Mouse (Mus musculus) forebrain, embryonic 16.5 days (tissue): Measurements from ENCODE around the gene Frmd4a. TPM values are rescaled to one million over a fixed set of nuclear protein-coding genes. Genes with fewer than 3 reads are reported as not detected.

Experiments
- ATAC-seq: fragments of 200-750 bp; cut with Nextera tagmentation; 2 replicates; pipeline ENCODE4 v1.8.0; 2017; ENCODE audit warnings: mild to moderate bottlenecking, moderate library complexity
- H3K27ac ChIP-seq: fragments of 300-500 bp; sonication (generic); 2 replicates; pipeline ENCODE4 v1.5.1; 2014; ENCODE audit warnings: low read length, control low read depth
- H3K27me3 ChIP-seq: fragments of 300-500 bp; sonication (generic); replicated peaks from 2 replicates; pipeline ENCODE4 v1.6.1; 2014; ENCODE audit warnings: low read length; ENCODE audit not compliant: control insufficient read depth, insufficient read depth
- H3K36me3 ChIP-seq: fragments of 300-500 bp; sonication (generic); 2 replicates; pipeline ENCODE4 v1.6.1; 2014; ENCODE audit not compliant: control insufficient read depth, insufficient read depth
- H3K4me1 ChIP-seq: fragments of 300-500 bp; sonication (generic); replicated peaks from 2 replicates; pipeline ENCODE4 v1.6.1; 2014; ENCODE audit warnings: low read length; ENCODE audit not compliant: control insufficient read depth, insufficient read depth
- H3K4me2 ChIP-seq: fragments of 300-500 bp; sonication (generic); 2 replicates; pipeline ENCODE4 v1.6.1; 2014; ENCODE audit warnings: mild to moderate bottlenecking, low read length, control low read depth
- H3K4me3 ChIP-seq: fragments of 300-500 bp; sonication (generic); replicated peaks from 2 replicates; pipeline ENCODE4 v1.5.1; 2014; ENCODE audit warnings: mild to moderate bottlenecking, low read length, control low read depth
- H3K9ac ChIP-seq: fragments of 300-500 bp; sonication (generic); replicated peaks from 2 replicates; pipeline ENCODE4 v1.6.1; 2014; ENCODE audit warnings: low read depth, low read length, control low read depth
- H3K9me3 ChIP-seq: fragments of 300-500 bp; sonication (generic); 2 replicates; pipeline ENCODE4 v1.6.1; 2016; ENCODE audit warnings: low read length; ENCODE audit not compliant: control insufficient read depth
- WGBS: fragments of 180-500 bp; shearing (Covaris S2); extraction: QIAGEN DNeasy Blood & Tissue Kit; methylation state at CpG from one replicate; pipeline ENCODE4 v1.1.7; 2014; 5-methylcytosine and 5-hydroxymethylcytosine counted together
- polyA plus RNA-seq: library from polyadenylated mRNA; unstranded; fragments of >200 nt; fragmentation: Nextera tagmentation; extraction: Ambion mirVana; gene quantifications from 2 replicates; pipeline ENCODE4 v1.2.1, GENCODE M21; 2015

Gene Frmd4a
- polyA plus RNA-seq, 1 experiment from 2014 or later: 97.9 TPM

- no peak overlapping the region for H3K9ac ChIP-seq
- H3K27me3 ChIP-seq: no peaks in the 10 kb centered on the region
- H3K4me2 ChIP-seq: no peak overlapping the region
- H3K9me3 ChIP-seq: no peaks in the 10 kb centered on the region
- H3K36me3 ChIP-seq: no peaks in the 10 kb centered on the region; the same call in 1 of the 2 replicates
- 23% methylated on average over 5 of the region's 5 CpGs for WGBS
- ATAC-seq: 0 out of 2 replicates have a peak, but pooled peaks have one; percentile 16
- H3K4me3 ChIP-seq: no peak overlapping the region
- H3K27ac ChIP-seq: 0 out of 2 replicates have a peak overlapping the region, but pooled peaks have one; percentile 10
- peaks cover 54% of the 10 kb centered on the region for H3K4me1 ChIP-seq
Observed at GRCm38 (mm10) chr2:4490845-4491244, 473.3 kb downstream of the Frmd4a start.

DNA sequence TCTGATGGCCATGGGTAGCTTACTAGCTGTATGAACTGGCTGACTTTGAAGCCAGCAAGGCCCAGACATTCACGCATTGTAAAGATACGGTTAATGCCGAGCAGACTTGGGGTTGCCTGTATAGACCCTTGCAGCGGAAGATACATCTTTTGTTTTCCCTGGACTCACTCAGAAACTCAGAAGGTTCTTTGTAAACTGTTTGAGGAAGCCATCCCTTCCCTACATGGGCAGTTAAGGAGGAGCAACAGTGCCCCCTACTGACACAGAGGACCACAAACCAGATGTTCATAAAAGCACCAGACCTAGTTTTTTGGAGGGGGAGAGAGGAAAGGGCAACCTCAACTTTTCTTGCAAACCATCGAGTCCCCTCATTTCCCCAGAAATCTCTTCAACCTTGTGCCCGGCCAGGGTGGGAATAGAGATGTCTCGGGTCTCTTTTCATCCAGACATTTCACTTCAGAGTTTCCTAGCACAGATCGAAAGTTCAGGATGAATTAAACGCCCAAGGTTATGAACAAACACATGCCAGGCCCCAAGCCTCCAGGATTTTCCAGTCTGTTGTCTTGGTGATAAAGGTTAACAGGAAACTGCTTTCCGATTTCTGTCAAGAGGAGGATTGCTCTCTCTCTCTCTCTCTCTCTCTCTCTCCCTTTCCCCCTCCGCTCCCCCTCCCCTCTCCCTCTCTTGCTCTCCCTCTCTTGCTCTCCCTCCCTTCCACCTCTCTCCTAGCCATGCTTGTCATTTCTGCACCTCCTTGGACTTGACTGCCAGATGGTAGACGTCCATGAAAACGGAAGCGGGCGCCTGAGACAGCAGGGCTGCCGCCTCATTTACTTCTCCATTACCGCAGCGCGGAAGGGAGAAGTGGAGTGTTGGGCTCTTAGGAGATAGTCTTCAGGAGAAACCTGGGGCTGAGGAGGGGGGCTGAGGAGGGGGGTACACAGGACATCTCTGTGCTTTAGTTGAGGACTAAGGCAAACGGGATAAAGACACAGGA lies 475.3 kb downstream of the Frmd4a start:
- Histone ChIP-seq H3K4me3 (no peak overlapping the region), H3K27ac (peak overlapping the region; percentile 61), H3K4me1 (peaks cover 38% of the 10 kb centered on the region), H3K4me2 (no peak overlapping the region), H3K9ac (0 out of 2 replicates have a peak overlapping the region, but pooled peaks have one; percentile 5), H3K36me3 (no peaks in the 10 kb centered on the region; the same call in 1 of the 2 replicates), H3K27me3 (no peaks in the 10 kb centered on the region), H3K9me3 (no peaks in the 10 kb centered on the region)
- ATAC-seq: peak; percentile 53
- 42% methylated on average over 20 of the region's 20 CpGs for WGBS

GRCm38 (mm10) chr2:4494478-4494877 lies 477.0 kb downstream of the Frmd4a start:
- Histone ChIP-seq H3K9me3 (no peaks in the 10 kb centered on the region), H3K9ac (no peak overlapping the region), H3K4me1 (peaks cover 39% of the 10 kb centered on the region), H3K4me2 (no peak overlapping the region), H3K27ac (no peak overlapping the region), H3K27me3 (no peaks in the 10 kb centered on the region), H3K36me3 (peaks cover 5% of the 10 kb centered on the region; the same call in 1 of the 2 replicates), H3K4me3 (no peak overlapping the region)
- ATAC-seq: no peak
- WGBS: 93% methylated on average over 2 of the region's 2 CpGs

GRCm38 (mm10) chr2:4499257-4499656 lies 481.7 kb downstream of the Frmd4a start:
- H3K27me3 ChIP-seq: no peaks in the 10 kb centered on the region
- WGBS: 0% methylated on average over 1 of the region's 1 CpGs
- no peak overlapping the region for H3K27ac ChIP-seq
- H3K4me3 ChIP-seq: no peak overlapping the region
- H3K36me3 ChIP-seq: peaks cover 5% of the 10 kb centered on the region; the same call in 1 of the 2 replicates
- H3K9me3 ChIP-seq: no peaks in the 10 kb centered on the region
- H3K4me1 ChIP-seq: peaks cover 3% of the 10 kb centered on the region; the same call in 1 of the 2 replicates
- no peak overlapping the region for H3K4me2 ChIP-seq
- ATAC-seq: peak; percentile 39
- H3K9ac ChIP-seq: no peak overlapping the region

DNA sequence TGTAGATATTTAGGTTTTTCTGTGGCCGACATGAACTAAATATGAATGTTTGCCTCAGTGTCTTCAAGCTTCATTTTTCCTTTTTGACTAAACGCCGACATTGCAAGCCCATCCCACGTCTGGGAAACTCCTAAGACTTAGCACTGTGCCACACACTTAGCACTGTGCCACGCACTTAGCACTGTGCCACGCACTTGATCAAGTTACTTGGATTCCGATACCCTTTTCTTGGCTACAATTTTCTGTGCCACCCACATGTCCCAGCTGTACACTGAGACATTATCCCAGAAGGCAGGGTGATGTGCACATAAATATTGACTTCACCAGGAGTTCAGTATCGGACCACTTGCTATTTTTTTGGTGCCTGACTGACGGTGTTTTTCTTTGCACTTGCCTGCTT lies 482.4 kb downstream of the Frmd4a start:
- WGBS: 76% methylated on average over 9 of the region's 9 CpGs
- Histone ChIP-seq H3K9ac (no peak overlapping the region), H3K27ac (no peak overlapping the region), H3K4me2 (no peak overlapping the region), H3K4me1 (peaks cover 3% of the 10 kb centered on the region; the same call in 1 of the 2 replicates), H3K4me3 (no peak overlapping the region), H3K36me3 (peaks cover 5% of the 10 kb centered on the region; the same call in 1 of the 2 replicates), H3K9me3 (no peaks in the 10 kb centered on the region), H3K27me3 (no peaks in the 10 kb centered on the region)
- ATAC-seq: peak; percentile 54; the same call in 1 of the 2 replicates

- no peak for ATAC-seq
- Histone ChIP-seq H3K4me3 (no peak overlapping the region), H3K27ac (no peak overlapping the region), H3K27me3 (no peaks in the 10 kb centered on the region), H3K36me3 (peaks cover 5% of the 10 kb centered on the region; the same call in 1 of the 2 replicates), H3K4me2 (no peak overlapping the region), H3K9me3 (no peaks in the 10 kb centered on the region), H3K9ac (no peak overlapping the region), H3K4me1 (peaks cover 3% of the 10 kb centered on the region; the same call in 1 of the 2 replicates)
- 66% methylated on average over 15 of the region's 15 CpGs for WGBS
Observed at GRCm38 (mm10) chr2:4501257-4502027, 483.9 kb downstream of the Frmd4a start.

GRCm38 (mm10) chr2:4504413-4504812 lies 486.9 kb downstream of the Frmd4a start:
- Histone ChIP-seq H3K36me3 (no peaks in the 10 kb centered on the region), H3K4me1 (peaks cover 17% of the 10 kb centered on the region), H3K27ac (no peak overlapping the region), H3K27me3 (no peaks in the 10 kb centered on the region), H3K4me3 (no peak overlapping the region), H3K9ac (no peak overlapping the region), H3K4me2 (no peak overlapping the region), H3K9me3 (no peaks in the 10 kb centered on the region)
- WGBS: 67% methylated on average over 10 of the region's 10 CpGs
- no peak for ATAC-seq

GRCm38 (mm10) chr2:4505695-4506094 lies 488.2 kb downstream of the Frmd4a start:
- no peak for ATAC-seq
- no peaks in the 10 kb centered on the region for H3K9me3 ChIP-seq
- no peak overlapping the region for H3K27ac ChIP-seq
- H3K27me3 ChIP-seq: no peaks in the 10 kb centered on the region
- no peak overlapping the region for H3K9ac ChIP-seq
- no peak overlapping the region for H3K4me3 ChIP-seq
- peaks cover 28% of the 10 kb centered on the region for H3K4me1 ChIP-seq
- no peak overlapping the region for H3K4me2 ChIP-seq
- 93% methylated on average over 4 of the region's 4 CpGs for WGBS
- H3K36me3 ChIP-seq: no peaks in the 10 kb centered on the region

DNA sequence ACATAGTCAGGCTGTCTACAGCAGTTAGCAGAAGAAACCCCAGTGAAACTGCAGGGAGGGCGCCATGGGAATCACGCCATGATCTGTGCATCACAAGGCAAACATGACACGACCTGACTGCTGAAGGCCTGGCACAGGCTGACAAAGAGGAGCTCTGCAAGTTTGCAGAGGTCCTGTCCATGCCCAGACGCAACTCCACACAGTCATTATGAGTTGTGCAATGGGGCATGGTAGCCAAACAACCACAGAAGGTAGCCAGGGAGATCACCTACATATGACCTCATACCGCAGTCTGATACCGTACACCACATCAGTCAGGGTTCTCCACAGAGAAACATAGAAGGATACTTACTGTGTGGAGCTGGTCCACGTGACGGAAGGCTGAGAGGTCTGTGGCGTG lies 489.1 kb downstream of the Frmd4a start:
- Histone ChIP-seq H3K27me3 (no peaks in the 10 kb centered on the region), H3K27ac (no peak overlapping the region), H3K9ac (no peak overlapping the region), H3K4me1 (peaks cover 32% of the 10 kb centered on the region), H3K9me3 (no peaks in the 10 kb centered on the region), H3K36me3 (no peaks in the 10 kb centered on the region), H3K4me2 (no peak overlapping the region), H3K4me3 (no peak overlapping the region)
- WGBS: 95% methylated on average over 9 of the region's 9 CpGs
- ATAC-seq: no peak
